Mouse (Mus musculus) MEL-GATA-1-ER (cell line): Measurements from ENCODE around the gene Wnt10b.
"Not testable (repeated sequence)": the region's sequence is repeated elsewhere in the genome, so short reads cannot be mapped to it uniquely, and the experiment has no call there.

Source experiments
- DNase-seq: peaks from one replicate; pipeline ENCODE4 v3.0.0-alpha.2; 2012; ENCODE audit warnings: low read depth; ENCODE audit errors: extremely low read depth

The Wnt10b gene

GRCm38 (mm10) chr15:98772511-98773211 lies 5.3 kb downstream of the Wnt10b start:
- DNase-seq: peak; percentile 84

- DNase-seq: peak; percentile 50
Measured at GRCm38 (mm10) chr15:98771813-98772425, 6.0 kb downstream of the Wnt10b start.

- DNase-seq: no peak
Measured at GRCm38 (mm10) chr15:98768259-98768658, 9.7 kb downstream of the Wnt10b start.

GRCm38 (mm10) chr15:98765929-98766328 lies 12.0 kb downstream of the Wnt10b start:
- DNase-seq: no peak

GRCm38 (mm10) chr15:98762670-98763529 lies 15.1 kb downstream of the Wnt10b start, which contains the start of gene Arf3:
Gene Arf3 (minus strand): TSS chr15:98763214.
- DNase-seq: peak; percentile 89

GRCm38 (mm10) chr15:98762201-98762621 lies 15.7 kb downstream of the Wnt10b start:
- peak; percentile 68 for DNase-seq

GRCm38 (mm10) chr15:98754125-98754524 lies 23.8 kb downstream of the Wnt10b start:
- DNase-seq: no peak

- DNase-seq: no peak
Measured at GRCm38 (mm10) chr15:98753021-98753423, 24.9 kb downstream of the Wnt10b start.

GRCm38 (mm10) chr15:98749093-98749492 lies 28.9 kb downstream of the Wnt10b start:
- DNase-seq: no peak

- no peak for DNase-seq
Measured at GRCm38 (mm10) chr15:98747296-98747695, 30.7 kb downstream of the Wnt10b start.

GRCm38 (mm10) chr15:98746344-98746965 lies 31.5 kb downstream of the Wnt10b start:
- no peak for DNase-seq

- DNase-seq: not testable (repeated sequence)
Measured at GRCm38 (mm10) chr15:98743863-98744262, 34.1 kb downstream of the Wnt10b start.

GRCm38 (mm10) chr15:98742766-98743428 lies 35.1 kb downstream of the Wnt10b start:
- DNase-seq: no peak

- DNase-seq: no peak
Measured at GRCm38 (mm10) chr15:98740219-98740618, 37.7 kb downstream of the Wnt10b start.

- DNase-seq: no peak
Measured at GRCm38 (mm10) chr15:98738796-98739195, 39.2 kb downstream of the Wnt10b start.

GRCm38 (mm10) chr15:98737881-98738280 lies 40.1 kb downstream of the Wnt10b start:
- DNase-seq: no peak

- no peak for DNase-seq
Measured at GRCm38 (mm10) chr15:98736521-98736920, 41.4 kb downstream of the Wnt10b start.

- DNase-seq: no peak
Measured at GRCm38 (mm10) chr15:98733976-98734566, 43.9 kb downstream of the Wnt10b start.

- DNase-seq: no peak
Measured at GRCm38 (mm10) chr15:98733370-98733769, 44.6 kb downstream of the Wnt10b start.

GRCm38 (mm10) chr15:98732006-98732531 lies 45.9 kb downstream of the Wnt10b start:
- DNase-seq: no peak
